Mouse (Mus musculus) spleen, adult 2 months (tissue): Measurements from ENCODE around the gene Fuom.

Experiments used
- CTCF ChIP-seq: fragments of 200-500 bp; IDR thresholded peaks from 2 replicates; pipeline ENCODE4 v1.5.1; 2011; ENCODE audit warnings: mild to moderate bottlenecking, inconsistent platforms; ENCODE audit not compliant: insufficient read depth, insufficient read length, insufficient replicate concordance; ENCODE audit errors: extremely low read depth
- POLR2A ChIP-seq: fragments of 200-500 bp; IDR thresholded peaks from 2 replicates; pipeline ENCODE4 v1.6.1; 2011; ENCODE audit warnings: low read depth, low read length, inconsistent platforms

- TF ChIP-seq CTCF: peak; percentile 79; the same call in 1 of the 2 replicates
- no peak for TF ChIP-seq POLR2A
These were observed 39.1 kb upstream of the Fuom start for GRCm38 (mm10) chr7:140141350-140141749.
